Mouse (Mus musculus) brain, embryonic 14.5 days (tissue): ENCODE results near the gene Gm6676.
"Not testable (repeated sequence)": the region's sequence is repeated elsewhere in the genome, so short reads cannot be mapped to it uniquely, and the experiment has no call there.

Source experiments
- CTCF ChIP-seq: fragments of 200-500 bp; IDR thresholded peaks from 2 replicates; pipeline ENCODE4 v1.5.1; 2012; ENCODE audit warnings: inconsistent platforms, mild to moderate bottlenecking, moderate library complexity, borderline replicate concordance; ENCODE audit not compliant: insufficient read depth, insufficient read length; ENCODE audit errors: extremely low read depth
- POLR2A ChIP-seq: fragments of 200-500 bp; IDR thresholded peaks from 2 replicates; pipeline ENCODE4 v1.6.1; 2012; ENCODE audit warnings: mild to moderate bottlenecking, inconsistent platforms, borderline replicate concordance; ENCODE audit not compliant: poor library complexity, insufficient read depth, insufficient read length, severe bottlenecking; ENCODE audit errors: extremely low read depth

GRCm38 (mm10) chr14:7100521-7100920 is 24.7 kb downstream of the Gm6676 start, which contains the start of gene Gm3696:
- not testable (repeated sequence) for TF ChIP-seq POLR2A, CTCF
